9 mouse cellular contexts compared by ENCODE assay signal in genomic region chr7:118119946-118120345, GRCm38 (mm10). TPM values are rescaled to one million over a fixed set of nuclear protein-coding genes. Genes with fewer than 3 reads are reported as not detected.
DNase-seq lines count a peak whose midpoint lies in the region; ATAC-seq and TF ChIP-seq lines count a peak whose summit lies in the region.
"Had no signal": no experiment of that assay in that cellular context is flagged by ENCODE, and none has a peak within 500 bp of the region (broad histone marks: within the 10 kb centered on the region; RNA-seq: fewer than 3 reads in every experiment).

No protein-coding gene starts in this region.

- peak; percentile 72 for ATAC-seq in inflammation-experienced regulatory T-cells, adult 6 months
- ATAC-seq in megakaryocyte-erythroid progenitor cell, adult 5-6 weeks (replicated peaks; ENCODE audit: low FRiP score, low TSS enrichment, poor library complexity, severe bottlenecking) = no peak

- H3K4me3 ChIP-seq in layer of hippocampus, adult 2 months = no peak overlapping the region
- H3K4me3 ChIP-seq: forebrain, embryonic 10.5 days had no signal

- DNase-seq in layer of hippocampus, adult 2 months (ENCODE audit: low spot score in 2 of 2) = no peak
- no peak for DNase-seq in layer of hippocampus, postnatal 36 days
- DNase-seq in lung, postnatal 25 days (ENCODE audit: low spot score) = peak; percentile 59
- DNase-seq in thymus, postnatal 25 days = peak; percentile 45
- no peak for DNase-seq in adipocyte (ENCODE audit: low spot score)
- DNase-seq in c-Kit-positive CD71-positive TER-119-positive erythroid progenitor cells, embryonic 14.5 days (ENCODE audit: low spot score) = no peak

- H3K27ac ChIP-seq in layer of hippocampus, adult 2 months = peak overlapping the region; percentile 28; the same call in 1 of the 2 replicates
- H3K27ac ChIP-seq: forebrain, embryonic 10.5 days had no signal

- no peak for TF ChIP-seq CTCF in layer of hippocampus, adult 2 months (conservative IDR thresholded peaks at IDR 0.05)

RNA-seq across cellular contexts. Expression of gene Rps15a, which starts 4.0 kb away (rescaled TPM):
- 100 to 1,000 TPM; 372 to 388 TPM for total RNA-seq in layer of hippocampus, adult 2 months (2021)
- 100 to 1,000 TPM; 370 to 388 TPM for total RNA-seq in layer of hippocampus, postnatal 36 days (2021)
- 1,000 to 10,000 TPM; 1,617 to 2,517 (median 1,732) TPM for polyA plus RNA-seq in inflammation-experienced regulatory T-cells, adult 6 months (2017; shearing (Covaris generic))
- total RNA-seq in megakaryocyte-erythroid progenitor cell, adult 5-6 weeks (2014; fragmentation: Nextera tagmentation) = 3,409 and 3,689 TPM in 2 replicates
- 865 and 930 TPM in 2 replicates for total RNA-seq in megakaryocyte-erythroid progenitor cell, adult 5-6 weeks (2017)

RNA-seq across cellular contexts. Expression of gene Arl6ip1, which starts 9.5 kb away (rescaled TPM):
- 100 to 1,000 TPM; 276 to 307 TPM for total RNA-seq in layer of hippocampus, adult 2 months (2021)
- 100 to 1,000 TPM; 298 to 300 TPM for total RNA-seq in layer of hippocampus, postnatal 36 days (2021)
- 100 to 1,000 TPM; 345 to 818 (median 446) TPM for polyA plus RNA-seq in inflammation-experienced regulatory T-cells, adult 6 months (2017; shearing (Covaris generic))
- 64.8 and 88.3 TPM in 2 replicates for total RNA-seq in megakaryocyte-erythroid progenitor cell, adult 5-6 weeks (2014; fragmentation: Nextera tagmentation)
- total RNA-seq in megakaryocyte-erythroid progenitor cell, adult 5-6 weeks (2017) = 72.8 and 122 TPM in 2 replicates

Comparison
In these comparisons a context has a peak if more than half of its experiments do, and no peak if none do; other contexts are left out.
1. DNase-seq: peak in lung, postnatal 25 days (single experiment) and thymus, postnatal 25 days (single experiment); none in layer of hippocampus, adult 2 months (0 of 2), layer of hippocampus, postnatal 36 days (0 of 2), adipocyte (single experiment) and c-Kit-positive CD71-positive TER-119-positive erythroid progenitor cells, embryonic 14.5 days (single experiment).